Mouse (Mus musculus) spleen, postnatal 14 days (tissue): Measurements from ENCODE around the gene Cx3cl1.
A peak's percentile ranks its signal among the peaks of the same experiment; 100 is the strongest.

Source experiments
- DNase-seq, 2 experiments: peaks; one replicate each; pipeline ENCODE4 v3.0.0; 2021 to 2022; ENCODE audit warnings: low spot score in 2 of 2

Cx3cl1 gene

GRCm38 (mm10) chr8:94771941-94772670 is at the start of gene Cx3cl1:
Gene Cx3cl1, plus strand, starts transcription at chr8:94772009.
- no peak for DNase-seq

- DNase-seq, result no peak
Measured at GRCm38 (mm10) chr8:94725998-94726397, 45.8 kb upstream of the Cx3cl1 start.

GRCm38 (mm10) chr8:94729301-94729700 is 42.5 kb upstream of the Cx3cl1 start:
- DNase-seq, result no peak

GRCm38 (mm10) chr8:94733821-94734465 is 37.9 kb upstream of the Cx3cl1 start:
- peak; percentile 63 to 75 for DNase-seq

- DNase-seq, result no peak
Measured at GRCm38 (mm10) chr8:94734735-94735350, 37.0 kb upstream of the Cx3cl1 start.

GRCm38 (mm10) chr8:94735426-94736094 is 36.2 kb upstream of the Cx3cl1 start:
- peak in 1 of 2 experiments; percentile 11 for DNase-seq

GRCm38 (mm10) chr8:94739829-94740228 is 32.0 kb upstream of the Cx3cl1 start:
- DNase-seq, result no peak

GRCm38 (mm10) chr8:94740591-94740990 is 31.2 kb upstream of the Cx3cl1 start:
- no peak for DNase-seq

- DNase-seq, result no peak
Measured at GRCm38 (mm10) chr8:94741726-94742125, 30.1 kb upstream of the Cx3cl1 start.

- DNase-seq, result no peak
Measured at GRCm38 (mm10) chr8:94744484-94744883, 27.3 kb upstream of the Cx3cl1 start.

- DNase-seq, result no peak
Measured at GRCm38 (mm10) chr8:94744972-94745371, 26.8 kb upstream of the Cx3cl1 start.

GRCm38 (mm10) chr8:94745476-94746184 is 26.2 kb upstream of the Cx3cl1 start, which contains the start of gene Ccl22:
Gene Ccl22, plus strand, starts transcription at chr8:94745590.
- DNase-seq, result no peak

- no peak for DNase-seq
Measured at GRCm38 (mm10) chr8:94746832-94747231, 25.0 kb upstream of the Cx3cl1 start.

- no peak for DNase-seq
Measured at GRCm38 (mm10) chr8:94748363-94748762, 23.4 kb upstream of the Cx3cl1 start.

GRCm38 (mm10) chr8:94749942-94750341 is 21.9 kb upstream of the Cx3cl1 start:
- DNase-seq, result no peak

- DNase-seq, result no peak
Measured at GRCm38 (mm10) chr8:94751023-94751849, 20.6 kb upstream of the Cx3cl1 start.

GRCm38 (mm10) chr8:94754006-94754405 is 17.8 kb upstream of the Cx3cl1 start:
- DNase-seq, result no peak

GRCm38 (mm10) chr8:94754486-94754885 is 17.3 kb upstream of the Cx3cl1 start:
- DNase-seq, result no peak

- no peak for DNase-seq
Measured at GRCm38 (mm10) chr8:94767035-94767434, 4.8 kb upstream of the Cx3cl1 start.

GRCm38 (mm10) chr8:94770945-94771344 is 864 bp upstream of the Cx3cl1 start:
- DNase-seq, result no peak

GRCm38 (mm10) chr8:94773048-94773447 is 1.2 kb downstream of the Cx3cl1 start:
- DNase-seq, result no peak
